Mouse (Mus musculus): ENCODE measurements around the gene Gm47955. TPM values are rescaled to one million over a fixed set of nuclear protein-coding genes. Genes with fewer than 3 reads are reported as not detected.
A peak's percentile ranks its signal among the peaks of the same experiment; 100 is the strongest.
"Not testable (repeated sequence)": the region's sequence is repeated elsewhere in the genome, so short reads cannot be mapped to it uniquely, and the experiment has no call there.

Gene Gm47955
- total RNA-seq (2021), result not detected
- long read RNA-seq, result 0 reads

- no peak for DNase-seq (ENCODE audit: low spot score in 2 of 2)
Observed at GRCm38 (mm10) chr1:82959870-82960385, at the start of gene Gm47955. Gm47955 (plus strand) TSS chr1:82960286.

GRCm38 (mm10) chr1:82913025-82913424 is 47.1 kb upstream of the Gm47955 start, which contains the start of gene A030005L19Rik:
A030005L19Rik (plus strand) TSS chr1:82913325.
- no peak for DNase-seq (ENCODE audit: low spot score in 2 of 2)

- not testable (repeated sequence) for DNase-seq (ENCODE audit: low spot score in 2 of 2)
Observed at GRCm38 (mm10) chr1:82913434-82913833, 46.7 kb upstream of the Gm47955 start.

- no peak for DNase-seq (ENCODE audit: low spot score in 2 of 2)
Observed at GRCm38 (mm10) chr1:82924650-82925049, 35.4 kb upstream of the Gm47955 start, which contains the start of gene A030014E15Rik. A030014E15Rik (plus strand) TSS chr1:82924917.

- DNase-seq (ENCODE audit: low spot score in 2 of 2), result not testable (repeated sequence)
Observed at GRCm38 (mm10) chr1:82930558-82930957, 29.5 kb upstream of the Gm47955 start.

GRCm38 (mm10) chr1:82931326-82931725 is 28.8 kb upstream of the Gm47955 start, which contains the start of gene Gm6217:
Gm6217 (minus strand) TSS chr1:82931399.
- not testable (repeated sequence) for DNase-seq (ENCODE audit: low spot score in 2 of 2)

- DNase-seq (ENCODE audit: low spot score in 2 of 2), result no peak
Observed at GRCm38 (mm10) chr1:82938666-82939065, 21.4 kb upstream of the Gm47955 start.

GRCm38 (mm10) chr1:82942505-82942904 is 17.6 kb upstream of the Gm47955 start:
- DNase-seq (ENCODE audit: low spot score in 2 of 2), result not testable (repeated sequence)

GRCm38 (mm10) chr1:82943295-82943694 is 16.8 kb upstream of the Gm47955 start, which contains the start of gene A030003K21Rik:
A030003K21Rik (minus strand) TSS chr1:82943388.
- not testable (repeated sequence) for DNase-seq (ENCODE audit: low spot score in 2 of 2)

- not testable (repeated sequence) for DNase-seq (ENCODE audit: low spot score in 2 of 2)
Observed at GRCm38 (mm10) chr1:82946029-82946428, 14.1 kb upstream of the Gm47955 start.

- DNase-seq (ENCODE audit: low spot score in 2 of 2), result no peak
Observed at GRCm38 (mm10) chr1:82948601-82949000, 11.5 kb upstream of the Gm47955 start.

GRCm38 (mm10) chr1:82955913-82956312 is 4.2 kb upstream of the Gm47955 start, which contains the start of gene Gm7544:
Gm7544 (minus strand) TSS chr1:82956013.
- not testable (repeated sequence) for DNase-seq (ENCODE audit: low spot score in 2 of 2)

GRCm38 (mm10) chr1:82966413-82966812 is 6.3 kb downstream of the Gm47955 start:
- no peak for DNase-seq (ENCODE audit: low spot score in 2 of 2)

- no peak for DNase-seq (ENCODE audit: low spot score in 2 of 2)
Observed at GRCm38 (mm10) chr1:82972046-82972445, 12.0 kb downstream of the Gm47955 start.

GRCm38 (mm10) chr1:82973244-82973643 is 13.2 kb downstream of the Gm47955 start:
- no peak for DNase-seq (ENCODE audit: low spot score in 2 of 2)

- no peak for DNase-seq (ENCODE audit: low spot score in 2 of 2)
Observed at GRCm38 (mm10) chr1:82973901-82974300, 13.8 kb downstream of the Gm47955 start.

GRCm38 (mm10) chr1:82974342-82974741 is 14.3 kb downstream of the Gm47955 start:
- no peak for DNase-seq (ENCODE audit: low spot score in 2 of 2)

- no peak for DNase-seq (ENCODE audit: low spot score in 2 of 2)
Observed at GRCm38 (mm10) chr1:82975750-82976149, 15.7 kb downstream of the Gm47955 start.

GRCm38 (mm10) chr1:82977840-82978239 is 17.8 kb downstream of the Gm47955 start:
- no peak for DNase-seq (ENCODE audit: low spot score in 2 of 2)

GRCm38 (mm10) chr1:82986738-82987137 is 26.7 kb downstream of the Gm47955 start:
- DNase-seq (ENCODE audit: low spot score in 2 of 2), result no peak

- peak; percentile 27 to 88 for DNase-seq (ENCODE audit: low spot score in 2 of 2)
Observed at GRCm38 (mm10) chr1:82987530-82988198, 27.6 kb downstream of the Gm47955 start.

GRCm38 (mm10) chr1:82991062-82991461 is 31.0 kb downstream of the Gm47955 start:
- DNase-seq (ENCODE audit: low spot score in 2 of 2), result no peak
